Comparison of ENCODE assay signal across 13 mouse cellular contexts in the genomic region with DNA sequence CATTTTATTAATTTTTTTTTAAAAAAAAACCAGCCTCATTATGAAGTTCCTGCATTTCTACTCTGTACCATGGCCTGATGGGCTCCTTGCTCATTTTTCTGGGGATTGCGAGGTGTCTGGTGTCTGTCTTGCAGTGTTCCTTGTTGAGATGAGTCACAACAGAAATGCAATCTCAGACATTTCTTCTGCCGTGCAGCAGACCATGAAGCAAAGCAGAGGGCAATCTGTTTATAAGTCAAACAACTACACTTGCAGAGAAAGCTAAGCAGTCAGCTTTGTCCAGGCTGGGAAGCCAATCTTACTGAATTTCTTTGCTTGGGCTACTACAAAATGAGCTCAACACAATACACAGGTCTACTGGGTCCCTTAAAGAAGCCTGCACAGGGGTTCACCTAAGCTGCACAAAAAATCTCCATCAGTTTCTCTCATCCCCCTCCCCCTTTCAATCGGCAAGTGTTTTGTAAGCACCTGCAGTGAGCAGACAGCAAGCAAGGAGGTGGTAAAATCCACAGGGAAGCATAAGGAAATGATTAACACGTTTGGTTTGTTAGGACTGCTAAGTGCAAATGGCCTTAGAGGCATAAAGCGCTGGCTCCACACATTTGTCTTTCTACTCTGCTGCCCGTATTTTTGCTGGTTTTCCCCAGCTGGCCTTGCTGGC.
DNase-seq lines count a peak whose midpoint lies in the region.
"Had no signal": no experiment of that assay in that cellular context is flagged by ENCODE, and none has a peak within 500 bp of the region (broad histone marks: within the 10 kb centered on the region; RNA-seq: fewer than 3 reads in every experiment).

No protein-coding gene starts in this region.

- H3K4me3 ChIP-seq in macrophage (ENCODE audit: inconsistent target), result no peak overlapping the region
- H3K4me3 ChIP-seq: hindbrain, embryonic 15.5 days; midbrain, embryonic 10.5 days had no signal

- H3K36me3 ChIP-seq in macrophage (ENCODE audit: inconsistent target), result no peaks in the 10 kb centered on the region
- H3K36me3 ChIP-seq: G1E; hindbrain, embryonic 15.5 days; midbrain, embryonic 10.5 days had no signal

- peak; percentile 53 for DNase-seq in 416B (ENCODE audit: low read depth)
- DNase-seq in NIH3T3 (ENCODE audit: low read depth), result peak; percentile 71
- peak; percentile 6 for DNase-seq in kidney, adult 18-20 months
- DNase-seq in heart, adult 8-10 months (ENCODE audit: low spot score), result no peak
- no peak for DNase-seq in thymus, postnatal 10 days (ENCODE audit: low spot score in 2 of 2)
- DNase-seq in heart, adult 11 months, result no peak
- DNase-seq: liver; right cerebral cortex, adult 18-20 months; thymus, postnatal 25 days had no signal

- WGBS in macrophage (ENCODE audit: missing documents), result 57% methylated on average over 6 of the region's 6 CpGs

- H3K79me2 ChIP-seq in macrophage (ENCODE audit: inconsistent target), result no peaks in the 10 kb centered on the region

- H3K27ac ChIP-seq in macrophage, result peak overlapping the region; percentile 52
- H3K27ac ChIP-seq: hindbrain, embryonic 15.5 days; midbrain, embryonic 10.5 days had no signal

Comparison
In these comparisons a context has a peak if more than half of its experiments do, and no peak if none do; other contexts are left out.
1. DNase-seq: peak in 416B (single experiment), NIH3T3 (single experiment) and kidney, adult 18-20 months (single experiment); none in heart, adult 8-10 months (single experiment), thymus, postnatal 10 days (0 of 2) and heart, adult 11 months (single experiment).